8 mouse cellular contexts compared by ENCODE assay signal in the genomic region with DNA sequence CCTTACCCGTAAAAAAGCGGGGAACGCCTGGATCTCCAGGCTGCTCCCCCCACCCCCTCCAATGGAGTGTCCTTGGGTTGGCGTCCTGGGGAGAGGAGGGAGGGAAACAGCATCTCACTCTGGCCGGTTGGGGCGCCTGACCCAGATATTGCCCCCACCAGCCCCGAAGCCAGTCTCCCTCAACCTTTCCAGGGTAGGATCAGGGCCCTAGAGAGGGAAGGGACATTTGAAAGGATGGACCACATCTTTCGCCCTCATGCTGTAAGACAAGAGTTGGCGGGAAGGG. TPM values are rescaled to one million over a fixed set of nuclear protein-coding genes. Genes with fewer than 3 reads are reported as not detected.
DNase-seq lines count a peak whose midpoint lies in the region; ATAC-seq lines count a peak whose summit lies in the region.

No protein-coding gene starts in this region.

- no peaks in the 10 kb centered on the region for H3K36me3 ChIP-seq in kidney, embryonic 15.5 days
- no peaks in the 10 kb centered on the region for H3K36me3 ChIP-seq in hindbrain, embryonic 12.5 days
- H3K36me3 ChIP-seq in midbrain, embryonic 13.5 days = no peaks in the 10 kb centered on the region

- intact Hi-C loops in left cerebral cortex, postnatal 10 days (cut with DNase I) = no loop called here

- peaks cover 25% of the 10 kb centered on the region for H3K27me3 ChIP-seq in kidney, embryonic 15.5 days
- H3K27me3 ChIP-seq in hindbrain, embryonic 12.5 days = peaks cover 34% of the 10 kb centered on the region
- peaks cover 33% of the 10 kb centered on the region for H3K27me3 ChIP-seq in midbrain, embryonic 13.5 days

- peak overlapping the region; percentile 52; the same call in 1 of the 2 replicates for H3K9ac ChIP-seq in kidney, embryonic 15.5 days
- H3K9ac ChIP-seq in hindbrain, embryonic 12.5 days = no peak overlapping the region
- no peak overlapping the region; the same call in 1 of the 2 replicates for H3K9ac ChIP-seq in midbrain, embryonic 13.5 days (replicated peaks)

- H3K9me3 ChIP-seq in kidney, embryonic 15.5 days (replicated peaks) = no peaks in the 10 kb centered on the region
- H3K9me3 ChIP-seq in hindbrain, embryonic 12.5 days (replicated peaks) = no peaks in the 10 kb centered on the region
- no peaks in the 10 kb centered on the region for H3K9me3 ChIP-seq in midbrain, embryonic 13.5 days

- 21% methylated on average over 9 of the region's 9 CpGs for WGBS in kidney, embryonic 15.5 days
- 10% methylated on average over 9 of the region's 9 CpGs for WGBS in hindbrain, embryonic 12.5 days
- WGBS in midbrain, embryonic 13.5 days = 13% methylated on average over 9 of the region's 9 CpGs

- H3K4me2 ChIP-seq in kidney, embryonic 15.5 days = peak overlapping the region; percentile 98
- peak overlapping the region; percentile 79 for H3K4me2 ChIP-seq in hindbrain, embryonic 12.5 days (replicated peaks)
- peak overlapping the region; percentile 93 for H3K4me2 ChIP-seq in midbrain, embryonic 13.5 days (replicated peaks)

- no peak overlapping the region for H3K27ac ChIP-seq in kidney, embryonic 15.5 days
- H3K27ac ChIP-seq in hindbrain, embryonic 12.5 days = no peak overlapping the region
- H3K27ac ChIP-seq in midbrain, embryonic 13.5 days = no peak overlapping the region

- ATAC-seq in kidney, embryonic 15.5 days (replicated peaks; ENCODE audit: low FRiP score) = no peak
- ATAC-seq in hindbrain, embryonic 12.5 days (ENCODE audit: low FRiP score) = no peak
- ATAC-seq in midbrain, embryonic 13.5 days = no peak

- no peak for DNase-seq in kidney, adult 18-20 months
- DNase-seq in adrenal gland, postnatal 25 days = peak; percentile 29
- DNase-seq in left cerebral cortex, postnatal 10 days (ENCODE audit: extremely low spot score in 1 of 2, low spot score in 2 of 2) = no peak
- DNase-seq in urinary bladder, postnatal 4 days (ENCODE audit: low spot score in 2 of 2) = no peak
- no peak for DNase-seq in right cerebral cortex, postnatal 36 days (ENCODE audit: low spot score in 2 of 2)

- H3K4me3 ChIP-seq in kidney, embryonic 15.5 days (replicated peaks) = peak overlapping the region; percentile 58
- H3K4me3 ChIP-seq in hindbrain, embryonic 12.5 days = peak overlapping the region; percentile 55; the same call in 1 of the 2 replicates
- H3K4me3 ChIP-seq in midbrain, embryonic 13.5 days (replicated peaks) = peak overlapping the region; percentile 51

- peaks cover 60% of the 10 kb centered on the region for H3K4me1 ChIP-seq in kidney, embryonic 15.5 days
- peaks cover 39% of the 10 kb centered on the region for H3K4me1 ChIP-seq in hindbrain, embryonic 12.5 days
- H3K4me1 ChIP-seq in midbrain, embryonic 13.5 days (replicated peaks) = peaks cover 51% of the 10 kb centered on the region

RNA-seq across cellular contexts. Expression of gene Kcnab3, which starts 1.0 kb away (rescaled TPM):
- 2.9 and 3.5 TPM in 2 replicates for polyA plus RNA-seq in kidney, embryonic 15.5 days (2015; fragmentation: Nextera tagmentation; extraction: Ambion mirVana)
- total RNA-seq in adrenal gland, postnatal 25 days (2021) = 7.3 and 9.7 TPM in 2 replicates
- polyA plus RNA-seq in hindbrain, embryonic 12.5 days (2016; fragmentation: Nextera tagmentation; extraction: Ambion mirVana) = 5.0 and 5.4 TPM in 2 replicates
- polyA plus RNA-seq in midbrain, embryonic 13.5 days (2015; fragmentation: Nextera tagmentation; extraction: Ambion mirVana) = 3.9 and 4.9 TPM in 2 replicates
- 10 to 100 TPM; 12.3 to 17.9 TPM for total RNA-seq in left cerebral cortex, postnatal 10 days (2021)

RNA-seq across cellular contexts. Expression of gene Trappc1, which starts 3.3 kb away (rescaled TPM):
- polyA plus RNA-seq in kidney, embryonic 15.5 days (2015; fragmentation: Nextera tagmentation; extraction: Ambion mirVana) = 152 and 160 TPM in 2 replicates
- total RNA-seq in adrenal gland, postnatal 25 days (2021) = 80.8 and 86.2 TPM in 2 replicates
- polyA plus RNA-seq in hindbrain, embryonic 12.5 days (2016; fragmentation: Nextera tagmentation; extraction: Ambion mirVana) = 165 and 191 TPM in 2 replicates
- polyA plus RNA-seq in midbrain, embryonic 13.5 days (2015; fragmentation: Nextera tagmentation; extraction: Ambion mirVana) = 221 and 223 TPM in 2 replicates
- total RNA-seq in left cerebral cortex, postnatal 10 days (2021) = 10 to 100 TPM; 68.9 to 69.5 TPM

RNA-seq across cellular contexts. Expression of gene Cntrob, which starts 3.5 kb away (rescaled TPM):
- polyA plus RNA-seq in kidney, embryonic 15.5 days (2015; fragmentation: Nextera tagmentation; extraction: Ambion mirVana) = 23.0 and 23.9 TPM in 2 replicates
- 10.3 and 13.3 TPM in 2 replicates for total RNA-seq in adrenal gland, postnatal 25 days (2021)
- polyA plus RNA-seq in hindbrain, embryonic 12.5 days (2016; fragmentation: Nextera tagmentation; extraction: Ambion mirVana) = 30.2 and 37.0 TPM in 2 replicates
- polyA plus RNA-seq in midbrain, embryonic 13.5 days (2015; fragmentation: Nextera tagmentation; extraction: Ambion mirVana) = 29.8 and 30.8 TPM in 2 replicates
- 10 to 100 TPM; 13.2 to 15.0 TPM for total RNA-seq in left cerebral cortex, postnatal 10 days (2021)

RNA-seq across cellular contexts. Expression of gene Rnf227, which starts 13.2 kb away (rescaled TPM):
- 16.6 and 17.1 TPM in 2 replicates for polyA plus RNA-seq in kidney, embryonic 15.5 days (2015; fragmentation: Nextera tagmentation; extraction: Ambion mirVana)
- total RNA-seq in adrenal gland, postnatal 25 days (2021) = 6.8 and 7.7 TPM in 2 replicates
- 49.0 and 54.6 TPM in 2 replicates for polyA plus RNA-seq in hindbrain, embryonic 12.5 days (2016; fragmentation: Nextera tagmentation; extraction: Ambion mirVana)
- 146 and 155 TPM in 2 replicates for polyA plus RNA-seq in midbrain, embryonic 13.5 days (2015; fragmentation: Nextera tagmentation; extraction: Ambion mirVana)
- total RNA-seq in left cerebral cortex, postnatal 10 days (2021) = 10 to 100 TPM; 74.8 to 82.8 TPM

RNA-seq across cellular contexts. Expression of gene Chd3, which starts 42.1 kb away (rescaled TPM):
- polyA plus RNA-seq in kidney, embryonic 15.5 days (2015; fragmentation: Nextera tagmentation; extraction: Ambion mirVana) = 54.8 and 62.8 TPM in 2 replicates
- 105 and 111 TPM in 2 replicates for total RNA-seq in adrenal gland, postnatal 25 days (2021)
- polyA plus RNA-seq in hindbrain, embryonic 12.5 days (2016; fragmentation: Nextera tagmentation; extraction: Ambion mirVana) = 93.4 and 97.6 TPM in 2 replicates
- polyA plus RNA-seq in midbrain, embryonic 13.5 days (2015; fragmentation: Nextera tagmentation; extraction: Ambion mirVana) = 83.5 and 91.9 TPM in 2 replicates
- 100 to 1,000 TPM; 525 to 527 TPM for total RNA-seq in left cerebral cortex, postnatal 10 days (2021)
